Mouse (Mus musculus) forebrain, embryonic 13.5 days (tissue): ENCODE measurements around the gene Gm21988. TPM values are rescaled to one million over a fixed set of nuclear protein-coding genes. Genes with fewer than 3 reads are reported as not detected.

Experiments
- ATAC-seq: fragments of 200-750 bp; cut with Nextera tagmentation; 2 replicates; pipeline ENCODE4 v1.8.0; 2017
- H3K27ac ChIP-seq: fragments of 300-500 bp; sonication (generic); 2 replicates; pipeline ENCODE4 v1.5.1; 2015; ENCODE audit warnings: inconsistent platforms, mild to moderate bottlenecking, moderate library complexity
- H3K27me3 ChIP-seq: fragments of 300-500 bp; sonication (generic); 2 replicates; pipeline ENCODE4 v1.6.1; 2015; ENCODE audit warnings: mild to moderate bottlenecking, inconsistent platforms
- H3K36me3 ChIP-seq: fragments of 300-500 bp; sonication (generic); 2 replicates; pipeline ENCODE4 v1.6.1; 2015; ENCODE audit warnings: mild to moderate bottlenecking, inconsistent platforms; ENCODE audit not compliant: poor library complexity, severe bottlenecking
- H3K4me1 ChIP-seq: fragments of 300-500 bp; sonication (generic); 2 replicates; pipeline ENCODE4 v1.6.1; 2015; ENCODE audit warnings: inconsistent platforms
- H3K4me2 ChIP-seq: fragments of 300-500 bp; sonication (generic); 2 replicates; pipeline ENCODE4 v1.6.1; 2015; ENCODE audit warnings: inconsistent platforms, mild to moderate bottlenecking, moderate library complexity
- H3K4me3 ChIP-seq: fragments of 300-500 bp; sonication (generic); 2 replicates; pipeline ENCODE4 v1.5.1; 2015; ENCODE audit warnings: mild to moderate bottlenecking, inconsistent platforms
- H3K9ac ChIP-seq: fragments of 300-500 bp; sonication (generic); 2 replicates; pipeline ENCODE4 v1.6.1; 2015; ENCODE audit warnings: mild to moderate bottlenecking, inconsistent platforms
- H3K9me3 ChIP-seq: fragments of 300-500 bp; sonication (generic); replicated peaks from 2 replicates; pipeline ENCODE4 v1.6.1; 2016; ENCODE audit warnings: inconsistent platforms
- WGBS: fragments of 180-500 bp; shearing (Covaris S2); methylation state at CpG from one replicate; pipeline ENCODE4 v1.1.7; 2015; 5-methylcytosine and 5-hydroxymethylcytosine counted together
- microRNA counts: library from miRNA; unstranded; fragments of <30 nt; microRNA quantifications from one replicate; lab custom pipeline; 2016
- microRNA-seq: library from miRNA; unstranded; fragments of <30 nt; microRNA quantifications from one replicate; pipeline ENCODE4, GENCODE M21; 2016
- polyA plus RNA-seq: library from polyadenylated mRNA; unstranded; fragments of >200 nt; fragmentation: Nextera tagmentation; extraction: Ambion mirVana; gene quantifications from 2 replicates; pipeline ENCODE4 v1.2.1, GENCODE M21; 2015

Gm21988 gene
- polyA plus RNA-seq, 1 experiment from 2014 or later, result 10.7 TPM

- H3K27ac ChIP-seq, result no peak overlapping the region
- H3K4me2 ChIP-seq, result no peak overlapping the region
- ATAC-seq, result no peak
- H3K27me3 ChIP-seq, result no peaks in the 10 kb centered on the region
- H3K36me3 ChIP-seq, result no peaks in the 10 kb centered on the region
- H3K4me1 ChIP-seq, result no peaks in the 10 kb centered on the region
- WGBS, result 69% methylated on average over 11 of the region's 11 CpGs
- no peak overlapping the region for H3K9ac ChIP-seq
- no peak overlapping the region for H3K4me3 ChIP-seq
- peaks cover 4% of the 10 kb centered on the region; the same call in 1 of the 2 replicates for H3K9me3 ChIP-seq
Measured at GRCm38 (mm10) chr11:70193354-70194285, 46.0 kb downstream of the Gm21988 start.

GRCm38 (mm10) chr11:70192157-70192556, 47.5 kb downstream of the Gm21988 start:
- 87% methylated on average over 4 of the region's 4 CpGs for WGBS
- no peaks in the 10 kb centered on the region for H3K27me3 ChIP-seq
- no peak overlapping the region for H3K9ac ChIP-seq
- H3K36me3 ChIP-seq, result no peaks in the 10 kb centered on the region
- no peak overlapping the region for H3K4me3 ChIP-seq
- H3K9me3 ChIP-seq, result peaks cover 4% of the 10 kb centered on the region; the same call in 1 of the 2 replicates
- no peaks in the 10 kb centered on the region for H3K4me1 ChIP-seq
- H3K27ac ChIP-seq, result no peak overlapping the region
- H3K4me2 ChIP-seq, result no peak overlapping the region
- ATAC-seq, result no peak

GRCm38 (mm10) chr11:70191188-70191587, 48.4 kb downstream of the Gm21988 start:
- Histone ChIP-seq H3K27me3 (no peaks in the 10 kb centered on the region), H3K9me3 (peaks cover 4% of the 10 kb centered on the region; the same call in 1 of the 2 replicates), H3K4me2 (no peak overlapping the region), H3K9ac (no peak overlapping the region), H3K36me3 (no peaks in the 10 kb centered on the region), H3K4me1 (no peaks in the 10 kb centered on the region), H3K4me3 (no peak overlapping the region), H3K27ac (no peak overlapping the region)
- 86% methylated on average over 6 of the region's 6 CpGs for WGBS
- ATAC-seq, result no peak

GRCm38 (mm10) chr11:70189319-70190134, 50.1 kb downstream of the Gm21988 start:
- no peak for ATAC-seq
- no peaks in the 10 kb centered on the region for H3K36me3 ChIP-seq
- WGBS, result 88% methylated on average over 28 of the region's 28 CpGs

More at GRCm38 (mm10) chr11:70189319-70190134, 50.1 kb downstream of the Gm21988 start:
- Histone ChIP-seq H3K27ac (no peak overlapping the region), H3K4me2 (no peak overlapping the region), H3K27me3 (no peaks in the 10 kb centered on the region), H3K9ac (no peak overlapping the region), H3K4me3 (no peak overlapping the region), H3K4me1 (no peaks in the 10 kb centered on the region), H3K9me3 (no peaks in the 10 kb centered on the region)

MicroRNAs within 50 kb of the gene (microRNA counts, 519-probe panel; counts per million panel counts)
- 177 counts per million, percentile 53 among the panel's probes with 10 or more counts for microRNA mmu-miR-195 (lab: Ali Mortazavi, UCI)
- microRNA mmu-miR-497 (lab: Ali Mortazavi, UCI), result 177 counts per million, percentile 53 among the panel's probes with 10 or more counts

Small RNA genes within 50 kb of the gene (microRNA-seq; reads per million reads assigned to microRNA genes)
- gene Mir195a (366 reads per million, percentile 68 among the genes with 10 or more reads in this experiment), gene Mir497 (not detected), gene Mir497b (not detected)

Other genes with a start within 250 kb of the Gm21988 start
- gene Gabarap, start 248.7 kb downstream of the Gm21988 start, polyA plus RNA-seq, result 598 and 670 TPM in 2 replicates
- gene Phf23, start 244.1 kb downstream of the Gm21988 start, polyA plus RNA-seq, result 78.5 and 79.9 TPM in 2 replicates
- gene Dvl2, start 239.2 kb downstream of the Gm21988 start, polyA plus RNA-seq, result 31.8 and 35.4 TPM in 2 replicates
- 48.7 and 51.3 TPM in 2 replicates for gene Acadvl, start 224.4 kb downstream of the Gm21988 start, polyA plus RNA-seq
- 26.2 and 31.1 TPM in 2 replicates for gene Dlg4, start 222.9 kb downstream of the Gm21988 start, polyA plus RNA-seq
- 0.37 and 0.59 TPM in 2 replicates for gene Asgr1, start 185.7 kb downstream of the Gm21988 start, polyA plus RNA-seq
- not detected in 2 replicates for gene Asgr2, start 147.2 kb downstream of the Gm21988 start, polyA plus RNA-seq
- 0.32 TPM in 1 of 2 replicates, not detected in the other for gene Mgl2, start 109.5 kb downstream of the Gm21988 start, polyA plus RNA-seq
- gene Clec10a, start 83.6 kb downstream of the Gm21988 start, polyA plus RNA-seq, result 0.53 TPM in 1 of 2 replicates, not detected in the other
- 1.8 and 2.2 TPM in 2 replicates for gene Slc16a11, start 27.1 kb downstream of the Gm21988 start, polyA plus RNA-seq
- gene Slc16a13, start 18.8 kb downstream of the Gm21988 start, polyA plus RNA-seq, result 13.4 and 14.8 TPM in 2 replicates
- gene Bcl6b, start 10.0 kb downstream of the Gm21988 start, polyA plus RNA-seq, result 4.3 and 4.7 TPM in 2 replicates
- 226 and 229 TPM in 2 replicates for gene 0610010K14Rik, start 1.9 kb downstream of the Gm21988 start, polyA plus RNA-seq
- gene Rnasek, start within 50 bp of the Gm21988 start, polyA plus RNA-seq, result 227 and 236 TPM in 2 replicates
- gene Alox12, start 15.5 kb upstream of the Gm21988 start, polyA plus RNA-seq, result 0.74 and 1.0 TPM in 2 replicates
- gene Alox12e, start 82.8 kb upstream of the Gm21988 start, polyA plus RNA-seq, result not detected in 2 replicates
- gene Alox15, start 112.2 kb upstream of the Gm21988 start, polyA plus RNA-seq, result 0.15 TPM in 1 of 2 replicates, not detected in the other
- 32.0 and 36.3 TPM in 2 replicates for gene Pelp1, start 170.2 kb upstream of the Gm21988 start, polyA plus RNA-seq
- gene Arrb2, start 192.8 kb upstream of the Gm21988 start, polyA plus RNA-seq, result 33.0 and 33.2 TPM in 2 replicates
- gene Med11, start 212.1 kb upstream of the Gm21988 start, polyA plus RNA-seq, result 36.6 and 40.8 TPM in 2 replicates
- gene Zmynd15, start 219.6 kb upstream of the Gm21988 start, polyA plus RNA-seq, result 0.37 and 0.58 TPM in 2 replicates
- gene Cxcl16, start 220.2 kb upstream of the Gm21988 start, polyA plus RNA-seq, result 0.71 and 0.83 TPM in 2 replicates